Mouse (Mus musculus) mouse trophoblast stem cell (cell line): ENCODE data around the gene Ankrd31.
"Not testable (repeated sequence)": the region's sequence is repeated elsewhere in the genome, so short reads cannot be mapped to it uniquely, and the experiment has no call there.

Source experiments
- in situ Hi-C, 2 experiments: fragments of 300-500 bp; cut with MseI, MboI; formaldehyde crosslinking; loops; 2 replicates in 1 of 2; 3 replicates in 1 of 2; pipeline ENCODE4 v1.15.1; 2025

Gene Ankrd31

DNA sequence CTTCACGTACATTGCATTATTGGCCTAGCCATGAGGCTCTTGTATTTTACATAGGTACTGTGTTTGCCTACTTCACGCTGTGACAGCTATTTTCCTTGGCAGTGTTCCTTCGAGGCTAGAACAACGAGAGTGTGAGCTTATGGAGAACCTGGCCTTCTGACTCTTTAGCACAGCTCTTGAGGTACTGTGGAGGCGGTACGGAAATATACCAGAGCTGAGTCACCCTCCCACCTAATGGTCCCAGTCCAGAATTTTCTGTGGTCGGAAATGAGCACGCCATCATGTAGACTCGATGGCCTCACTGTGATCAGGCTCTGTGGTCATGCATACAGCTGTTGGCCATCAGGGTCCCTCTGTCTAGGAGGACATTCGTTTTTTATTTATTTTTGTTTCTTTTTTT, 191.6 kb downstream of the Ankrd31 start:
- in situ Hi-C loops, result no loop called here

DNA sequence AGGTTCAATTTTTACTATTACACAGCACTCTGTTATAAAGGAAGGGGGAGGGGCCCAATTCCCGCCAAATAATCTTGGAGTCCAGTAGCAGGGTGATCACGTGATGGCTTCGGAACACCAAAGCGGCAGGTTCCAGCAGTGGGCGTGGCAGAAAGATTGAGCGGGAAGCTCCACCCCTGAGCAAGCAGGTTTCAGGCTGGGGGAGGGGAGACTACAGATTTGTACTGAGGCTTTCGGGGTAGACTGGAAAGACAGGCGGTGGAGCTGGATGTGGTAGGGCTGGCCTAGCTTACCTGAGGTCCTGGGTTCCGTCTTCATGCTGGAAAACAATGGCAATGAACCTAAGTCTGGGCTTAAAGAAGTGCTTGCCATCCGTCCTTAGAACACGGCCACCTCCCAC, 193.4 kb downstream of the Ankrd31 start:
- in situ Hi-C loops, result not testable (repeated sequence)

DNA sequence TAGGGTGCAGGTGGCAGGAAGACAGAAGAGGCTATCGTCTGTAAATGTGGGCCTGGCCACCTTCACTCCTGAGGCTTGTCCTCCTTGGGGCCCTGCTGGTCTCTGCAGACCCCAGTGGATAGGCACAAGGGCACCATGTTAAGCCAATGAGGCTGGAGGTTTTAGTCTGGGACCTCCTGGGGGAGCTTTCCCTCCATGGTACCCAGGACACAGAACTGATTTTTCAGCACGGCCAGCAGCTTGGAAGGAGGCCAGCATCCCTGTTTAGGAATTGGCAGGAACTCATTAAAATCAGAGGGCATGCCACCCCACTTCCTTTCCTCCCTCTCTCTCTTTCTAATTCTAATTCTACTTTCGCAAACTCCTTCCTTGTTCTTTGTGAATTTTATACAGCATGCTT, 195.5 kb downstream of the Ankrd31 start:
- in situ Hi-C loops, result no loop called here

DNA sequence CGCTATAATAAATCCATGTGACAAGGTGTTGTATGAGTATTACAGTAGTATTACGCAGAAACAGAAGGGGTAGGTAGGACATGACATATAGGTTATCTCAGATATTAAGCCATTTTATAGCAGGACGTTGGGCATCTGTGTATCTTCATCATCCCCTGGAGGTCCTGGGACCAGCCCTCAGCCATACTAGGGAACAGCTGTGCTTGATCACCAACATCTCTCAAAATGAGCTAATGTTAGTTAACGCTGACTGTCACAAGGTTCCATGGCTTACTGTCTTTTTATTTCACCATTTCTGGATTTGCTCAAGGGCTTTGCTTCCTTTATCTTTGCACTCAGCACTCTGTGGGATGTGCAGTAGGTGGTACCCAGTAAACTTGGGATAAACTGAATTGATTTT, 197.7 kb downstream of the Ankrd31 start:
- in situ Hi-C loops, result no loop called here

DNA sequence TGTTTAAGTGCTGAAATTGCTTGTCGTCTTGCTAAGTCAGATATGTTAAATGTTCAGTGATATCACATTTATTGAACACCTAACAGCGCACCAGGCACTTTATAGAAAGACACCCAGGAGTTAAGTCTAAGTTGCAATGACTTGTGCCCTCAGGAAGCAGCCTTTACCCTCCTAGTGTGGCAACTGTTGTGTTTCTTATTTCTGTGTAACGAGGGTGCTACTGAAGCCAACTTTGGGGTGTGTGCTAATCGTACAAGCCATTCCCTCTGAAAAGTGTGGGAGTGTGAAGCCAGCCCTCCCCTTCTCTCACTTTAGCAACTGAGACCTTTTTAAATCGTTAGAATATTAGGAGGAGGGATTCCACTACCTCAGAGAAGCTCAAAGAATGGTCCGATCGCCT, 199.7 kb downstream of the Ankrd31 start:
- in situ Hi-C loops, result no loop called here

DNA sequence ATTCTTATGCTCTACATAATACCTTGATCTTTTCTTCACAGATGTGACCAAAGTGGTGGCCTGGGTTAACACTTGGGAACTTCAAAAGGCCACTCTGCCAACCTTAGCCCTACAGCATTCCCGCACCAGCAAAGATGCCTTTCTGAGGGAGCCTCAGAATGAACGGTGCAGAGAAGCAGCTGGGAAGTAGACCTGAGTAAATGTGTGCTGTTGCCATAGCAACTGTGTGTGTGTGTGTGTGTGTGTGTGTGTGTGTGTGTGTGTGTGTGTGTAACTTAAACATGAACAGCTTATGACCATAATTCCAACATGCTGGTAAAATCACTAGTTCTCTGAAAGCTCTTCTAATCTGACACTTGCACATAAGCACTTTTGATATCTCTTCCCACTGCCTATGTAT, 203.8 kb downstream of the Ankrd31 start:
- in situ Hi-C loops, result no loop called here

DNA sequence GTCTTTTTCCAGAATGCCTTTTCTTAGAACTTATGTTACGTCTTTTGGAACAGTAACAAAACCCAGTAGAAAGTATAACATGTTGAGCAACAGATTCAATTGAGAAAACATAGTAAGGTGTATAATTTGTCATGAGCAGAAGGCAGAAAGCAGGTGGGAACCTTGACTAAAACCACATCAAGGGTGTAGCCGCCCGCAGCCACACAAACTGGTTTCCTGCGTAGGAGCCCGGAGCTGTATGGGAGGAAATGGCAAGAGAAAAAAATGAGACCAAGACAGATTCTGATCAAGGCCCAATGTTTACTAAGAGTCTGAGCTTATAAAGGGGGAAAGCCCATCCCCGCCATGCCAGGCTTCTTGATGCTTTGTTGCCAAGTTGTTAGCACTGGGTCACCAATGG, 208.4 kb downstream of the Ankrd31 start:
- in situ Hi-C loops, result no loop called here
